Mouse (Mus musculus) hindbrain, embryonic 13.5 days (tissue): ENCODE data around the gene Ube2q2. TPM values are rescaled to one million over a fixed set of nuclear protein-coding genes. Genes with fewer than 3 reads are reported as not detected.

Experiments used
- ATAC-seq: fragments of 200-750 bp; cut with Nextera tagmentation; 2 replicates; pipeline ENCODE4 v1.8.0; 2017; ENCODE audit warnings: moderate TSS enrichment; ENCODE audit not compliant: low FRiP score
- H3K27ac ChIP-seq: fragments of 300-500 bp; sonication (generic); 2 replicates; pipeline ENCODE4 v1.5.1; 2015; ENCODE audit warnings: inconsistent platforms, mild to moderate bottlenecking, moderate library complexity
- H3K27me3 ChIP-seq: fragments of 300-500 bp; sonication (generic); 2 replicates; pipeline ENCODE4 v1.6.1; 2015; ENCODE audit warnings: mild to moderate bottlenecking, inconsistent platforms
- H3K36me3 ChIP-seq: fragments of 300-500 bp; sonication (generic); 2 replicates; pipeline ENCODE4 v1.6.1; 2015; ENCODE audit warnings: mild to moderate bottlenecking, inconsistent platforms
- H3K4me1 ChIP-seq: fragments of 300-500 bp; sonication (generic); replicated peaks from 2 replicates; pipeline ENCODE4 v1.6.1; 2015; ENCODE audit warnings: inconsistent platforms
- H3K4me2 ChIP-seq: fragments of 300-500 bp; sonication (generic); 2 replicates; pipeline ENCODE4 v1.6.1; 2015; ENCODE audit warnings: inconsistent platforms, mild to moderate bottlenecking, moderate library complexity
- H3K4me3 ChIP-seq: fragments of 300-500 bp; sonication (generic); 2 replicates; pipeline ENCODE4 v1.5.1; 2015; ENCODE audit warnings: mild to moderate bottlenecking, inconsistent platforms
- H3K9ac ChIP-seq: fragments of 300-500 bp; sonication (generic); 2 replicates; pipeline ENCODE4 v1.6.1; 2015; ENCODE audit warnings: mild to moderate bottlenecking, inconsistent platforms
- H3K9me3 ChIP-seq: fragments of 300-500 bp; sonication (generic); 2 replicates; pipeline ENCODE4 v1.6.1; 2016; ENCODE audit warnings: inconsistent platforms
- WGBS: fragments of 180-500 bp; shearing (Covaris S2); methylation state at CpG from one replicate; pipeline ENCODE4 v1.1.7; 2015; 5-methylcytosine and 5-hydroxymethylcytosine counted together
- polyA plus RNA-seq: library from polyadenylated mRNA; unstranded; fragments of >200 nt; fragmentation: Nextera tagmentation; extraction: Ambion mirVana; gene quantifications from 2 replicates; pipeline ENCODE4 v1.2.1, GENCODE M21; 2015

Ube2q2 gene
- polyA plus RNA-seq, 1 experiment from 2014 or later, result 42.3 TPM

- Histone ChIP-seq H3K36me3 (no peaks in the 10 kb centered on the region), H3K27me3 (0 out of 2 replicates have a peak, but pooled peaks cover 2% of the 10 kb centered on the region), H3K27ac (no peak overlapping the region), H3K4me2 (no peak overlapping the region), H3K9ac (no peak overlapping the region), H3K9me3 (no peaks in the 10 kb centered on the region), H3K4me1 (no peaks in the 10 kb centered on the region), H3K4me3 (no peak overlapping the region)
- WGBS, result 51% methylated on average over 5 of the region's 5 CpGs
- no peak for ATAC-seq
Measured at GRCm38 (mm10) chr9:55136576-55136975, 12.1 kb upstream of the Ube2q2 start.

GRCm38 (mm10) chr9:55137112-55137511 lies 11.5 kb upstream of the Ube2q2 start:
- Histone ChIP-seq H3K36me3 (no peaks in the 10 kb centered on the region), H3K9ac (no peak overlapping the region), H3K4me1 (no peaks in the 10 kb centered on the region), H3K9me3 (no peaks in the 10 kb centered on the region), H3K4me2 (no peak overlapping the region), H3K27ac (no peak overlapping the region), H3K4me3 (no peak overlapping the region), H3K27me3 (0 out of 2 replicates have a peak, but pooled peaks cover 2% of the 10 kb centered on the region)
- 83% methylated on average over 4 of the region's 4 CpGs for WGBS
- no peak for ATAC-seq

- Histone ChIP-seq H3K4me1 (no peaks in the 10 kb centered on the region), H3K36me3 (no peaks in the 10 kb centered on the region), H3K9ac (no peak overlapping the region), H3K9me3 (no peaks in the 10 kb centered on the region), H3K27ac (no peak overlapping the region), H3K4me2 (no peak overlapping the region), H3K4me3 (no peak overlapping the region), H3K27me3 (0 out of 2 replicates have a peak, but pooled peaks cover 2% of the 10 kb centered on the region)
- WGBS, result 78% methylated on average over 5 of the region's 5 CpGs
- no peak for ATAC-seq
Measured at GRCm38 (mm10) chr9:55139958-55140357, 8.7 kb upstream of the Ube2q2 start.

GRCm38 (mm10) chr9:55149499-55150278 lies 1.0 kb downstream of the Ube2q2 start:
- H3K4me2 ChIP-seq, result peak overlapping the region; percentile 93
- H3K4me1 ChIP-seq, result peaks cover 29% of the 10 kb centered on the region
- no peaks in the 10 kb centered on the region for H3K36me3 ChIP-seq
- H3K9ac ChIP-seq, result peak overlapping the region; percentile 95
- peak overlapping the region; percentile 94 for H3K4me3 ChIP-seq
- 0 out of 2 replicates have a peak, but pooled peaks cover 5% of the 10 kb centered on the region for H3K27me3 ChIP-seq
- H3K9me3 ChIP-seq, result no peaks in the 10 kb centered on the region
- ATAC-seq, result peak; percentile 87
- H3K27ac ChIP-seq, result peak overlapping the region; percentile 91
- WGBS, result under 1% methylated on average over 66 of the region's 93 CpGs

GRCm38 (mm10) chr9:55150279-55150726 lies 1.6 kb downstream of the Ube2q2 start:
- no peak for ATAC-seq
- Histone ChIP-seq H3K36me3 (no peaks in the 10 kb centered on the region), H3K9me3 (no peaks in the 10 kb centered on the region), H3K27me3 (0 out of 2 replicates have a peak, but pooled peaks cover 5% of the 10 kb centered on the region), H3K4me2 (peak overlapping the region; percentile 93), H3K9ac (peak overlapping the region; percentile 95), H3K4me1 (peaks cover 29% of the 10 kb centered on the region), H3K27ac (peak overlapping the region; percentile 91; the same call in 1 of the 2 replicates), H3K4me3 (peak overlapping the region; percentile 94)
- WGBS, result 3% methylated on average over 13 of the region's 13 CpGs

GRCm38 (mm10) chr9:55151096-55151495 lies 2.4 kb downstream of the Ube2q2 start:
- Histone ChIP-seq H3K4me2 (peak overlapping the region; percentile 93), H3K4me1 (peaks cover 29% of the 10 kb centered on the region), H3K27me3 (0 out of 2 replicates have a peak, but pooled peaks cover 2% of the 10 kb centered on the region), H3K4me3 (peak overlapping the region; percentile 94), H3K9me3 (no peaks in the 10 kb centered on the region), H3K27ac (no peak overlapping the region), H3K9ac (no peak overlapping the region; the same call in 1 of the 2 replicates), H3K36me3 (no peaks in the 10 kb centered on the region)
- ATAC-seq, result no peak

- Histone ChIP-seq H3K27ac (no peak overlapping the region), H3K27me3 (no peaks in the 10 kb centered on the region), H3K9ac (no peak overlapping the region), H3K4me3 (no peak overlapping the region), H3K9me3 (no peaks in the 10 kb centered on the region), H3K4me1 (peaks cover 29% of the 10 kb centered on the region), H3K36me3 (no peaks in the 10 kb centered on the region), H3K4me2 (no peak overlapping the region)
- ATAC-seq, result no peak
- 83% methylated on average over 5 of the region's 5 CpGs for WGBS
Measured at GRCm38 (mm10) chr9:55152935-55153334, 4.3 kb downstream of the Ube2q2 start.

GRCm38 (mm10) chr9:55170655-55171412 lies 22.2 kb downstream of the Ube2q2 start:
- 92% methylated on average over 7 of the region's 7 CpGs for WGBS
- Histone ChIP-seq H3K9ac (no peak overlapping the region), H3K9me3 (no peaks in the 10 kb centered on the region), H3K4me3 (no peak overlapping the region), H3K36me3 (peaks cover 16% of the 10 kb centered on the region), H3K4me2 (no peak overlapping the region), H3K4me1 (no peaks in the 10 kb centered on the region), H3K27me3 (no peaks in the 10 kb centered on the region), H3K27ac (no peak overlapping the region)
- ATAC-seq, result no peak

GRCm38 (mm10) chr9:55172195-55172685 lies 23.6 kb downstream of the Ube2q2 start:
- Histone ChIP-seq H3K27ac (no peak overlapping the region), H3K4me1 (no peaks in the 10 kb centered on the region), H3K4me3 (no peak overlapping the region), H3K4me2 (no peak overlapping the region), H3K9me3 (no peaks in the 10 kb centered on the region), H3K36me3 (peaks cover 6% of the 10 kb centered on the region), H3K9ac (no peak overlapping the region), H3K27me3 (no peaks in the 10 kb centered on the region)
- WGBS, result 97% methylated on average over 1 of the region's 1 CpGs
- no peak for ATAC-seq

- Histone ChIP-seq H3K27me3 (no peaks in the 10 kb centered on the region), H3K9me3 (no peaks in the 10 kb centered on the region), H3K4me1 (0 out of 2 replicates have a peak, but pooled peaks cover 3% of the 10 kb centered on the region), H3K4me2 (no peak overlapping the region), H3K27ac (no peak overlapping the region), H3K4me3 (no peak overlapping the region), H3K9ac (no peak overlapping the region), H3K36me3 (peaks cover 1% of the 10 kb centered on the region)
- WGBS, result 81% methylated on average over 2 of the region's 2 CpGs
- ATAC-seq, result no peak
Measured at GRCm38 (mm10) chr9:55174235-55174634, 25.6 kb downstream of the Ube2q2 start.

GRCm38 (mm10) chr9:55195876-55196275 lies 47.2 kb downstream of the Ube2q2 start:
- H3K27me3 ChIP-seq, result no peaks in the 10 kb centered on the region
- H3K4me1 ChIP-seq, result no peaks in the 10 kb centered on the region
- H3K9ac ChIP-seq, result no peak overlapping the region
- ATAC-seq, result no peak
- no peaks in the 10 kb centered on the region for H3K9me3 ChIP-seq
- no peak overlapping the region for H3K27ac ChIP-seq
- peaks cover 29% of the 10 kb centered on the region for H3K36me3 ChIP-seq
- WGBS, result 97% methylated on average over 3 of the region's 3 CpGs
- no peak overlapping the region for H3K4me2 ChIP-seq
- no peak overlapping the region for H3K4me3 ChIP-seq

- 98% methylated on average over 1 of the region's 1 CpGs for WGBS
- peaks cover 25% of the 10 kb centered on the region for H3K36me3 ChIP-seq
- H3K9ac ChIP-seq, result no peak overlapping the region
- H3K4me1 ChIP-seq, result no peaks in the 10 kb centered on the region
- H3K4me2 ChIP-seq, result no peak overlapping the region
- no peak overlapping the region for H3K27ac ChIP-seq
- no peaks in the 10 kb centered on the region for H3K27me3 ChIP-seq
- no peak overlapping the region for H3K4me3 ChIP-seq
- ATAC-seq, result no peak
- no peaks in the 10 kb centered on the region for H3K9me3 ChIP-seq
Measured at GRCm38 (mm10) chr9:55198260-55198659, 49.6 kb downstream of the Ube2q2 start.
